Mouse (Mus musculus): ENCODE results near the gene Smyd3.

Gene Smyd3

DNA sequence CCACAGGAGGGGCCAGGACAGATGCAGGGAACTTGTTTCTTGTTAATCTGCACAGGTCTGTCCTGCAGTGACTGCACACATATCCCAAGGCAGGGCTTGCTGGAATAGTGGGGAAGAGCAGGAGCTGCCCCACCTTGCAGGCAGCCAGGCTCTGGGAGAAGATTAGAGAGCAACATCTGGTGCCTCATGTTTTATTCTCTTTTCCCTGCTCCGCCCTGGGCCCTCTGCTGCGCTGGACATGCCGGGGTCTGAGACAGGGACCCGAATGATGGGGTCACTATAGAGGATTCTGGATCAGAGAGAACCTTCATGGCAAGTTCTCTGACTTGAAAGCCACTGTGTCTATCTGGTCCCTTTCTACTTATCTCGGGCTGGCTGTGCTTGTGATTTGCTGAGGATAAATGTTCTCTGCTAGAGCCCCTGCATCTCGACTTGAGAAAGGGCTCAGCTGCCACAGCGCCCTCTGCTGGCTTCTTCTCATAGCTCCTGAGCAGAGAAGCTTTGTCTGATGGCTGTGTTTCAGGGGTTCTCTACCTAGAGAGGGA lies 557.8 kb downstream of the Smyd3 start:
- DNase-seq (ENCODE audit: low read depth, low spot score): peak; percentile 87

- DNase-seq (ENCODE audit: low read depth, low spot score): peak; percentile 33
Measured at GRCm38 (mm10) chr1:178958641-178959040, 559.2 kb downstream of the Smyd3 start.

DNA sequence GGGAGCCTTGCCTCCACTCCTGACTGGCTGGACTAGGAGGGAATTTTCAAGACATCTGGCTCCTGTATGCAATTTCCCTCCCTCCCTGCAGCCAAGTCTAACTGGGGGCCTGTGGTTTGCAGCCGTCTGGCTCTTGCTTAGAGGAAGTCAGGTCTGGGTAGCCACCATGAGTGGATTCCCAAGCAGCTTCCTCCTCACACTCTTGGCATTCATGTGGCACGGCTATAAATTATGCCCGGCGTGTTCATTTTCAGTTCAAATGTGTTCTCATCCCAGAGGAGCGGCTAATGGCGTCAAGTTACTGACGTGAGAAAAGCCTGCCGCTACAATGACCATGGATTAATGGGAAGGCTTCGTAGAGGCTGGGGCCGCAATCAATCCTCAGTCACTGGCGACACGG lies 564.9 kb downstream of the Smyd3 start:
- DNase-seq (ENCODE audit: low read depth, low spot score): no peak

GRCm38 (mm10) chr1:178942251-178942963 lies 575.4 kb downstream of the Smyd3 start:
- no peak for DNase-seq (ENCODE audit: low read depth, low spot score)

GRCm38 (mm10) chr1:178940353-178940752 lies 577.5 kb downstream of the Smyd3 start:
- DNase-seq (ENCODE audit: low read depth, low spot score): no peak

DNA sequence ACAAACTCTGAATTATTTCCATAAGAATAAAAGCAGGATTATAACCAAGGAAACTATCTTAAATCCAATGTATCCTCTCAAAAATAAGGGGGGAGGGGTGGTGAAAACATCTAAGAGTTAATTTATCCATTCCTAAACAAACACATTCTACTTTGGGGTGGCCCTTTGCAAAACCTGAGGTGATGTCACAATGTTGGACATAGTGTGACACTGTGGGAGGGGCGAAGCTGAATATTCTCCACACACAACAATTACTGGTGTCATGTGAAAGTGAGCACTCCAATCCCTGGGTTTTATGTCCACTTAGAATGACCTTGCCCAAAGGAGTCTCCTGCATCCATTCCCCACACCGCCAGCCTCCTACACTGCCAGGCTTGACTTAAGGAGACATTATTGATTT lies 580.9 kb downstream of the Smyd3 start:
- DNase-seq (ENCODE audit: low read depth, low spot score): no peak

DNA sequence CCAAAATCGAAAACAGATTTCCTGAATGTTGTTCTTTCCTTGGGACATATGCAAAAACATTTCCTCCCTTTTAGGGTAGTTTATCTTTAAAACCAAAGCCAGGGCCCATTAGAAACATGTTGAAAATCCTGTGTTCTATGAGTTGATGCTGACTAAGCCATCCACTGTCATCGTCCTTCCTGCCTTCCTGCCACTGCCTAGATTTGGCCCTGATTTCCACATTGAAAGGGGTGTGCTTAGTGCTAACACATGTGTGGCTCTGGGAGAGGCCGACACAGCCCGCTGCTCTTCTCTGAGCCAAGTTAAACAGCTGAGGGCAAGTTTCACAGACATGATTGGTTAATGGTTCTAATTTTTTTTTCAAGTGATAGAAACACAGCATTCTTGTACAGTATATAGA lies 581.4 kb downstream of the Smyd3 start:
- DNase-seq (ENCODE audit: low read depth, low spot score): no peak

- no peak for DNase-seq (ENCODE audit: low read depth, low spot score)
Measured at GRCm38 (mm10) chr1:178933953-178934637, 583.7 kb downstream of the Smyd3 start.

DNA sequence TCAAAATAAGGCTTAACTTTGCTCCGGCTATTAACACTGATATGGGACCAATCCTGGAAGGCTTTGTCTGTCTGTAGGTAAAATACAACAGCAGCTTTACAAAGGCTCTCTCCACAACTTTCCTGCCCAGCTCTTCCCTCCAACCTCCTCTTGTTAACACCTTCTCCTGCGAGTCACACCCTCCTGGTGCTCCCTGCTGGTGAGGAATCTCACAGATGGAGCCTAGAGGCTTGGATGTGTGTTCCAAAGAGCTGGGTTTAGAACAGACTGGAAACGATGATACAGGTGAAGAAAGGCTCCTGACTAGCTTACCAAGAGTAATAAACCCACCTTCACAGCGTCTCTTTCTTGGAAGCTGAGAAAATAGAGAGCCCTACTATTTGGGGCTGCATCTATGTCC lies 588.3 kb downstream of the Smyd3 start:
- no peak for DNase-seq (ENCODE audit: low read depth, low spot score)

- DNase-seq (ENCODE audit: low read depth, low spot score): no peak
Measured at GRCm38 (mm10) chr1:178924492-178925183, 593.2 kb downstream of the Smyd3 start.

GRCm38 (mm10) chr1:178917194-178917902 lies 600.5 kb downstream of the Smyd3 start:
- DNase-seq (ENCODE audit: low read depth, low spot score): no peak

DNA sequence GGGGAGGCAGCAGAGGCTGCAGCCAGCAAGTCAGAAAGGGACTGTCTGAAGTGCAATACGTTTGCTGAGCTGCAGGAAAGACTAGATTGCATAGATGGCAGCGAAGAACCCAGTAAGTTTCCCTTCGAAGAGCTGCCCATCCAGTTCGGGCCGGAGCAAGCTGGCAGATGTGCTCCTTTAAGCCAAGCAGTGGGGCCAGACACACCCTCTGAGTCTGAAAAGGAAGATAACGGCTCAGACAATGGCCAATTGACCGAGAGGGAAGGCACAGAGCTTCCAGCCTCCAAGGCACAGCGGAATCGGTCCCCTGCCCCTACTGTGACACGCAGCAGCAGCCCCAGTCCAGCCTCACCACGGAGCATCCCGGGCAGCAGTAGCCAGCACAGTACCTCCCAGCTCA lies 602.8 kb downstream of the Smyd3 start:
- DNase-seq (ENCODE audit: low read depth, low spot score): peak; percentile 64

DNA sequence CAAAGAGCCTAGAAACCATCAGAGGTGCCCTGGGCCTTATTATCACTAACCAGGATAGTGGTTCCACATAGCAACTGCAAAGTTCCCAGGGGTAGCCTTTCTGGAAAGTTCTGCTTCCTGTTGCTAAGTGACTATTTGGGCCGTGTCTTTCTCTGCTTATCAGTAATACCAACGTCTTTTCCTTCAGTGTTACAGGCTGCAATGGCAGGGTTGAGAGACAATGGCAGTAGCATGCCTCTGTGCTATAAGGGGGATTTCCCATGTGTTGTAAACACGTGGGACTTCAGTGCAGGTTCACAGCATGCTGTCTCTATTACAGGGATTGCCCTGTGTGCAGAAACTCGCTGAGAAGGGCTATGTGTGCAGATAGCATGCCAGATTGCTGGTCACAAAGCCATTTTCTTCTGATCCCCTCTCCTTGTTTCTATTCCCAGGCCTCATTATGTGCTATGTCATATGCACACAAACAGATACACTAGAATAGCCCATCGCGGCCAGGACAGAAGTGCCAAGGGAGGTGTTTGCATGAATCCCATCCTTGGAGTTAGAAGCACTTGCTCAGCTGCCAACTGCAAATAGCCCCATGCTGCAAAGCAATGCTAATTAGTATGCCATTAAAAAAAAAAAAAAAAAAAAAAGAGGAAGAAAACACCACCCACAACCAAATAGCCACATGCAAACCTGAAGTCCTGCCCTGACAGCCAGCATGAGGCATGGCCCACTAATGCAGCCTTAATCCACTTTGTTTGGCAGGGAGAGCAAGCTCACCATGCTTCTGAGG lies 604.7 kb downstream of the Smyd3 start:
- DNase-seq (ENCODE audit: low read depth, low spot score): no peak

GRCm38 (mm10) chr1:178910951-178911350 lies 606.9 kb downstream of the Smyd3 start:
- no peak for DNase-seq (ENCODE audit: low read depth, low spot score)
